Mouse (Mus musculus) heart, adult 2 months (tissue): ENCODE results near the gene Txn1.

Experiments
- CTCF ChIP-seq: fragments of 200-600 bp; IDR thresholded peaks from 2 replicates; pipeline ENCODE4 v1.8.1; 2022; ENCODE audit warnings: antibody characterized with exemption, mild to moderate bottlenecking, moderate library complexity
- EP300 ChIP-seq: fragments of 200-500 bp; IDR thresholded peaks from 2 replicates; pipeline ENCODE4 v1.6.1; 2011; ENCODE audit warnings: low read depth, low read length, control low read depth; ENCODE audit not compliant: insufficient read depth
- POLR2A ChIP-seq: fragments of 200-500 bp; IDR thresholded peaks from 2 replicates; pipeline ENCODE4 v1.6.1; 2011; ENCODE audit warnings: mild to moderate bottlenecking, low read depth, low read length, control low read depth; ENCODE audit not compliant: insufficient read depth

DNA sequence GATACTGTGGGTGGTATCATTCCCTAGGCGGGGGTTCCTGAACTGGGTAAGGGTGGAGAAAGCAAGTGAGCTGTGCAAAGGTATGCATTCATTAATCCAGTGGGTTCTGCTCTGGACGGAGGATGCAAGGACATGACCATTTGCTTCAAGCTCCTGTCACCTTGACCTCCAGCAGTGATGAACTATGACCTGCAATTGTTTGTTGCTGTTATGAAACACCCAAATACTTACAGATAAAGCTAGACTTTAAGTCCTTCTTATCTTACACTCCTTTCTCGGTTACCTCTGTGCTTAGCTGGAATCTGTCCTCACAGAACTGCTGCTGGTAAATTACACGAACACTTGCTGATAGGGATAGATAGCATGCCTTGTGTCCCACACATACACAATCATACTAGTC is 15.6 kb downstream of the Txn1 start:
- TF ChIP-seq CTCF: no peak
- no peak for TF ChIP-seq EP300
- TF ChIP-seq POLR2A: no peak
